Mouse (Mus musculus) C2C12 (cell line): ENCODE results near the gene Cdh10. TPM values are rescaled to one million over a fixed set of nuclear protein-coding genes. Genes with fewer than 3 reads are reported as not detected.

Experiments
- H3K27me3 ChIP-seq: one replicate; pipeline ENCODE4 v1.6.1; 2011; ENCODE audit not compliant: control insufficient read depth, insufficient read depth, insufficient read length
- H3K36me3 ChIP-seq: one replicate; pipeline ENCODE4 v1.6.1; 2011; ENCODE audit not compliant: control insufficient read depth, insufficient read depth
- H3K4me3 ChIP-seq: one replicate; pipeline ENCODE4 v1.5.1; 2011; ENCODE audit warnings: mild to moderate bottlenecking, control low read depth; ENCODE audit not compliant: poor library complexity, insufficient read depth, severe bottlenecking
- H3K79me2 ChIP-seq: one replicate; pipeline ENCODE4 v1.6.1; 2011; ENCODE audit not compliant: control insufficient read depth, insufficient read depth
- H3K79me3 ChIP-seq: one replicate; pipeline ENCODE4 v1.6.1; 2011; ENCODE audit warnings: low read depth, control low read depth
- H3ac ChIP-seq: one replicate; pipeline ENCODE3; 2011; ENCODE audit warnings: low read depth; ENCODE audit not compliant: control insufficient read depth, insufficient read length
- CEBPB ChIP-seq: IDR thresholded peaks from one replicate; pipeline ENCODE4 v1.6.1; 2011; ENCODE audit warnings: low read depth, mild to moderate bottlenecking, control low read depth, moderate library complexity
- CTCF ChIP-seq: IDR thresholded peaks from one replicate; pipeline ENCODE4 v1.5.1; 2011; ENCODE audit not compliant: control insufficient read depth, insufficient read depth, insufficient read length
- FOSL1 ChIP-seq: IDR thresholded peaks from one replicate; pipeline ENCODE4 v1.8.0; 2011; ENCODE audit warnings: mild to moderate bottlenecking, low read length; ENCODE audit not compliant: poor library complexity, insufficient read depth, severe bottlenecking
- MAX ChIP-seq: IDR thresholded peaks from one replicate; pipeline ENCODE4 v1.6.1; 2011; ENCODE audit warnings: mild to moderate bottlenecking, control low read depth
- MYOD1 ChIP-seq: IDR thresholded peaks from one replicate; pipeline ENCODE4 v1.6.1; 2011; ENCODE audit warnings: low read depth; ENCODE audit not compliant: control insufficient read depth, insufficient read length
- MYOG ChIP-seq: IDR thresholded peaks from one replicate; pipeline ENCODE4 v1.6.1; 2011; ENCODE audit not compliant: control insufficient read depth, insufficient read length; ENCODE audit errors: extremely low read depth
- USF1 ChIP-seq: IDR thresholded peaks from one replicate; pipeline ENCODE4 v1.6.1; 2011; ENCODE audit warnings: low read depth, mild to moderate bottlenecking, control low read depth, moderate library complexity
- polyA plus RNA-seq: library from polyadenylated mRNA; unstranded; fragments of >200 nt; fragmentation: generic; extraction: Trizol; gene quantifications from one replicate; pipeline ENCODE4 v1.2.1, GENCODE M21; 2012; ENCODE audit warnings: missing spikeins

Cdh10 gene
- polyA plus RNA-seq, 1 experiment: 2.1 TPM

DNA sequence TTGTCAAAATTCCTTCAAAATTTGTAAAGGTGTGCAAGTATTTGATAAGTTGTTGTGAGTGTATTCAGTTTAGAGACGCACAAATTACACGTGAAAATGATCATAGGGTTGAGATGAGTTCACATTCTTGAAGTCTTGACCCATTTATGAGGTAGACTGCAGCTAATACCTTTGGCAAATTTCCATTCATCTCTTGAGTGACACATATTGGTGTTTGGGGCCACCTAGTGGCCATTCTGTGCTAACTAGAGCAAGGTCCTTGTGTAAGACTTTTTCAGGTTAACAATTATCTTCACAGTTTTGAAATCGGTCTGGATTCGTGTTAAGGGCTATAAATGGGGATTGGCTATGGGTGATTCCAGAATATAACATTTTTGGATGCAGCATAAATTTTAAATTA lies 13.5 kb downstream of the Cdh10 start:
- H3ac ChIP-seq: no peak overlapping the region
- TF ChIP-seq CTCF (peak; percentile 30), MYOD1 (no peak)

DNA sequence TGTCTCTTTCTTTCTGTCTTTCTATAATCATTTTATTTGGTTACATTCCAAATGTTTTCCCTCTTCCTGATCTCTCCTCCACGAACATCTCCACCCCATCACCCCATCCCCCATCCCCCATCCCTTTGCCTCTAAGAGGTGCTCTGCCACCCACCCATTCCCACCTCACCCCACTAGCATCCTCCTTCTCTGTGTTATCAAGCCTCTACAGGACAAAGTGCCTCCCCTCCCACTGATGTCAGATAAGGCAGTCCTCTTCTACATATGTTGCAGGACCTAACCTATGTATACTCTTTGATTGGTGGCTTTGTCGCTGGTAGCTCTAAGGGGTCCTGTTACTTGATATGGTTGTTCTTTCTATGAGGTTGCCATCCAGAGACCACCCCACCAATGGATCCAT lies 23.0 kb downstream of the Cdh10 start:
- Histone ChIP-seq H3K36me3 (no peaks in the 10 kb centered on the region), H3K4me3 (no peak overlapping the region), H3K27me3 (no peaks in the 10 kb centered on the region), H3K79me2 (no peaks in the 10 kb centered on the region), H3ac (no peak overlapping the region), H3K79me3 (no peaks in the 10 kb centered on the region)
- TF ChIP-seq CEBPB (no peak), FOSL1 (no peak), MYOG (no peak), USF1 (no peak), MYOD1 (no peak), MAX (no peak), CTCF (no peak)

More for the DNA sequence above, 13.5 kb downstream of the Cdh10 start:
- H3K79me3 ChIP-seq: no peaks in the 10 kb centered on the region
- no peaks in the 10 kb centered on the region for H3K36me3 ChIP-seq
- H3K4me3 ChIP-seq: no peak overlapping the region
- no peaks in the 10 kb centered on the region for H3K79me2 ChIP-seq
- no peaks in the 10 kb centered on the region for H3K27me3 ChIP-seq

GRCm38 (mm10) chr15:18844807-18845206 lies 26.1 kb downstream of the Cdh10 start:
- H3K79me3 ChIP-seq: no peaks in the 10 kb centered on the region
- H3K27me3 ChIP-seq: no peaks in the 10 kb centered on the region
- H3K4me3 ChIP-seq: no peak overlapping the region
- H3K36me3 ChIP-seq: no peaks in the 10 kb centered on the region
- TF ChIP-seq CEBPB: no peak
- no peak for TF ChIP-seq USF1
- TF ChIP-seq MYOD1: no peak
- TF ChIP-seq FOSL1: no peak
- TF ChIP-seq MYOG: no peak
- no peak for TF ChIP-seq CTCF
- TF ChIP-seq MAX: no peak
- no peak overlapping the region for H3ac ChIP-seq
- no peaks in the 10 kb centered on the region for H3K79me2 ChIP-seq

- Histone ChIP-seq H3K79me2 (no peaks in the 10 kb centered on the region), H3ac (no peak overlapping the region), H3K4me3 (no peak overlapping the region), H3K27me3 (no peaks in the 10 kb centered on the region), H3K79me3 (no peaks in the 10 kb centered on the region), H3K36me3 (no peaks in the 10 kb centered on the region)
- TF ChIP-seq MYOD1 (no peak), FOSL1 (no peak), USF1 (no peak), CTCF (no peak)
These were observed 31.8 kb downstream of the Cdh10 start for GRCm38 (mm10) chr15:18850497-18850896.

GRCm38 (mm10) chr15:18858135-18858534 lies 39.4 kb downstream of the Cdh10 start:
- TF ChIP-seq MYOD1 (no peak), MAX (no peak), MYOG (no peak), USF1 (no peak)
- Histone ChIP-seq H3K79me3 (no peaks in the 10 kb centered on the region), H3K36me3 (no peaks in the 10 kb centered on the region)

GRCm38 (mm10) chr15:18869871-18870270 lies 51.1 kb downstream of the Cdh10 start:
- Histone ChIP-seq H3K27me3 (no peaks in the 10 kb centered on the region), H3ac (no peak overlapping the region), H3K79me2 (no peaks in the 10 kb centered on the region), H3K79me3 (no peaks in the 10 kb centered on the region), H3K36me3 (no peaks in the 10 kb centered on the region), H3K4me3 (no peak overlapping the region)
- TF ChIP-seq CTCF (no peak), CEBPB (no peak), USF1 (no peak)

More at GRCm38 (mm10) chr15:18858135-18858534, 39.4 kb downstream of the Cdh10 start:
- Histone ChIP-seq H3K27me3 (no peaks in the 10 kb centered on the region), H3K4me3 (no peak overlapping the region), H3K79me2 (no peaks in the 10 kb centered on the region), H3ac (no peak overlapping the region)
